Mouse (Mus musculus): ENCODE data around the gene Gad1. TPM values are rescaled to one million over a fixed set of nuclear protein-coding genes. Genes with fewer than 3 reads are reported as not detected.
"Not testable (repeated sequence)": the region's sequence is repeated elsewhere in the genome, so short reads cannot be mapped to it uniquely, and the experiment has no call there.

The Gad1 gene
- polyA plus RNA-seq (2015; fragmentation: Nextera tagmentation; extraction: Ambion mirVana): 0.23 and 0.36 TPM in 2 replicates

DNA sequence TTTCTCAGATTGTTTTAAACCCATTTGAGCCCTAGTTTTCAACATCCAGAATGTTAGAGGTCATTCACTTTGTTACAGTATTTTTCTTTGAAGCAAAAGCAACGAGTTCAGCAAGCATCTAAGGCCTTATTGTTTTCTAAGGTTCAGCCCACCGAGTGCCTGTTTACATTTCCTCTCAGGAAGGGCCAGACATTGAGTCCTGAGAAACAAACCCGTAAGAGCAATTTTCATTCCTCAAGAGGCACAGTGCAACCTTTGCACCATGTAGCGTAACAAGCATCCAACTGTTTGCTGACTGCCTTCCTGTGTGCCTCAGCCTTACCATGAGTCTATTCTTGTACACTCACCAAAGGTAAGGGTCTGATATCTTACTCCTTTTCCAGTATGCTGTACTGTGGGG lies at the start of gene Gad1:
Gad1 (plus strand) TSS at position 301 of the 400 bp plus-strand sequence.
- WGBS: 63% methylated on average over 4 of the region's 4 CpGs
- Histone ChIP-seq H3K36me3 (no peaks in the 10 kb centered on the region), H3K4me1 (no peaks in the 10 kb centered on the region), H3K9me3 (replicated peaks) (no peaks in the 10 kb centered on the region), H3K4me2 (no peak within 1 kb of the TSS), H3K9ac (no peak within 1 kb of the TSS), H3K4me3 (replicated peaks) (no peak within 1 kb of the TSS), H3K27me3 (peaks cover 13% of the 10 kb centered on the region), H3K27ac (no peak within 1 kb of the TSS)
- no peak for ATAC-seq (replicated peaks; ENCODE audit: low FRiP score)

DNA sequence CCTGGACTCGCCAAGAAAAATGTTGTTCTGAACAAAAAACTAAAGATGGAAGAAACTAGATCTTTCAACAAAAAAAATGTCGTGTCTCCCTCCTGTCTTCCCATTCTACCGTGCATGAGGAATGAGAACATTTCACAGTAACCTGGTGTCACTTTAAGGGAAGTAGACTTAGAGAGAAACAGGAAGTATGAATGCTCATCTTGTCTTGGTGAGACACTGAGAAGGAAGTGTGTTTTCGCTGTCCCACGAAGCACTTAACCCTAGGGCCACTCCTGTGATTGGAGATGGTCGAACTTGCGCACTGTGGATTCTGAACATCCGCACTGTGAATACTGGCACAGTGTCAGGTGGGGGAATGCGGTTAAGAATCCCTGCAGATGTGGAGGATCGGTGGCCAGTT lies 49.4 kb upstream of the Gad1 start:
- Histone ChIP-seq H3K9ac (no peak overlapping the region), H3K27ac (no peak overlapping the region), H3K36me3 (no peaks in the 10 kb centered on the region), H3K4me3 (replicated peaks) (no peak overlapping the region), H3K4me2 (no peak overlapping the region), H3K9me3 (replicated peaks) (no peaks in the 10 kb centered on the region), H3K4me1 (peaks cover 24% of the 10 kb centered on the region), H3K27me3 (peaks cover 9% of the 10 kb centered on the region)
- WGBS: 76% methylated on average over 10 of the region's 10 CpGs
- no peak for ATAC-seq (replicated peaks; ENCODE audit: low FRiP score)

- H3K4me1 ChIP-seq: peaks cover 32% of the 10 kb centered on the region
- no peak overlapping the region for H3K4me3 ChIP-seq (replicated peaks)
- no peak overlapping the region for H3K9ac ChIP-seq
- no peaks in the 10 kb centered on the region for H3K27me3 ChIP-seq
- H3K4me2 ChIP-seq: no peak overlapping the region
- peak overlapping the region; percentile 14; the same call in 1 of the 2 replicates for H3K27ac ChIP-seq
- no peaks in the 10 kb centered on the region for H3K9me3 ChIP-seq (replicated peaks)
- ATAC-seq (replicated peaks; ENCODE audit: low FRiP score): no peak
- WGBS: 24% methylated on average over 1 of the region's 1 CpGs
- no peaks in the 10 kb centered on the region for H3K36me3 ChIP-seq
These were observed 47.6 kb upstream of the Gad1 start for GRCm38 (mm10) chr2:70505229-70505628.

- Histone ChIP-seq H3K9ac (no peak overlapping the region), H3K4me3 (replicated peaks) (no peak overlapping the region), H3K27me3 (no peaks in the 10 kb centered on the region), H3K4me2 (no peak overlapping the region), H3K27ac (peak overlapping the region; percentile 14; the same call in 1 of the 2 replicates), H3K9me3 (replicated peaks) (no peaks in the 10 kb centered on the region), H3K4me1 (peaks cover 32% of the 10 kb centered on the region), H3K36me3 (no peaks in the 10 kb centered on the region)
- no peak for ATAC-seq (replicated peaks; ENCODE audit: low FRiP score)
- 33% methylated on average over 4 of the region's 4 CpGs for WGBS
These were observed 47.0 kb upstream of the Gad1 start for GRCm38 (mm10) chr2:70505896-70506295.

DNA sequence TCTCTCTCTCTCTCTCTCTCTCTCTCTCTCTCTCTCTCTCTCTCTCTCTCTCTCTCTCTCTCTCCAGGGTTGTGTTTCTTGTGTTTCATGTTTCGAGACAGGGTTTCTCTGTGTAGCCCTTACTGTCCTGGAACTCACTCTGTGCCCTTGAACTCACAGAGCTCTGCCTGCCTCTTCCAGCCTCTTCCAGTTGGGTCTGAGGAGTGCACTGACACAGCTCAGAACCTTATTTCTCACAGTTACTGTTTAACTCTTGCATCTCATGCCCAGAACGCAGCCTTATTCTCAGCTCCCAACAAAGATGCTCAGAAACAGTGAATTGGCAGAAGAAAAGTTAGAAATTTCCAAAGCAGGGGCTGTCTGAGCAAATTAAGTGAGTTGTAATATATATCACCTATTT lies 46.5 kb upstream of the Gad1 start:
- 65% methylated on average over 2 of the region's 2 CpGs for WGBS
- H3K4me2 ChIP-seq: no peak overlapping the region
- H3K27ac ChIP-seq: 0 out of 2 replicates have a peak overlapping the region, but pooled peaks have one; percentile 22
- ATAC-seq (replicated peaks; ENCODE audit: low FRiP score): no peak
- no peaks in the 10 kb centered on the region for H3K36me3 ChIP-seq
- peaks cover 32% of the 10 kb centered on the region for H3K4me1 ChIP-seq
- H3K4me3 ChIP-seq (replicated peaks): no peak overlapping the region
- H3K9ac ChIP-seq: no peak overlapping the region
- H3K9me3 ChIP-seq (replicated peaks): no peaks in the 10 kb centered on the region
- H3K27me3 ChIP-seq: no peaks in the 10 kb centered on the region

DNA sequence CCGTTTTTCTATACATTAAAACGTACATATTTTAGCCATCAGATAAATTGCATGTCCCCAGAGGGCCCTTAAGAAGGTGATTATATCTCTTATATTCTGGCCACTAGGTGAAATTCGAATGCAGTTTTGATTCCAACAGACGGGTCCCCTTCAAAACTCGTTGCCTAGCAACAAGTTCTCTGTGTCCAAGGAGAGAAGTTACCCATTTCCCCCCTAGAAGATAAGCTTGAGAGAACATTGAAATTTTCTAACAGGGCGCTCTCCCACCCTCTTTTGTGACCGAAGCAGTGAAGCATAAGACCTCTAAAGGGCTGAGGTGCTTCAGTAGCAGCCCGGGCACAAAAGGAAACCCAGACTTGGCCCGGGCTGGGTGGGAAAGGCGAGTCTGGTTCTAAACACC lies 44.4 kb upstream of the Gad1 start, which contains the start of gene Erich2:
Erich2 (plus strand) TSS at position 324 of the 400 bp plus-strand sequence.
- Histone ChIP-seq H3K4me3 (replicated peaks) (peak within 1 kb of the TSS; percentile 62), H3K27ac (peak within 1 kb of the TSS; percentile 60), H3K4me2 (peak within 1 kb of the TSS; percentile 84), H3K9ac (peak within 1 kb of the TSS; percentile 49), H3K36me3 (no peaks in the 10 kb centered on the region), H3K27me3 (no peaks in the 10 kb centered on the region), H3K4me1 (peaks cover 32% of the 10 kb centered on the region), H3K9me3 (replicated peaks) (no peaks in the 10 kb centered on the region)
- 14% methylated on average over 10 of the region's 10 CpGs for WGBS
- peak; percentile 27 for ATAC-seq (replicated peaks; ENCODE audit: low FRiP score)

- Histone ChIP-seq H3K4me2 (peak overlapping the region; percentile 84), H3K9ac (peak overlapping the region; percentile 49), H3K4me3 (replicated peaks) (peak overlapping the region; percentile 62), H3K4me1 (peaks cover 32% of the 10 kb centered on the region), H3K27ac (peak overlapping the region; percentile 60), H3K27me3 (no peaks in the 10 kb centered on the region), H3K9me3 (replicated peaks) (no peaks in the 10 kb centered on the region), H3K36me3 (no peaks in the 10 kb centered on the region)
- ATAC-seq (replicated peaks; ENCODE audit: low FRiP score): peak; percentile 97
- under 1% methylated on average over 56 of the region's 56 CpGs for WGBS
These were observed 43.7 kb upstream of the Gad1 start for GRCm38 (mm10) chr2:70509021-70509632.

DNA sequence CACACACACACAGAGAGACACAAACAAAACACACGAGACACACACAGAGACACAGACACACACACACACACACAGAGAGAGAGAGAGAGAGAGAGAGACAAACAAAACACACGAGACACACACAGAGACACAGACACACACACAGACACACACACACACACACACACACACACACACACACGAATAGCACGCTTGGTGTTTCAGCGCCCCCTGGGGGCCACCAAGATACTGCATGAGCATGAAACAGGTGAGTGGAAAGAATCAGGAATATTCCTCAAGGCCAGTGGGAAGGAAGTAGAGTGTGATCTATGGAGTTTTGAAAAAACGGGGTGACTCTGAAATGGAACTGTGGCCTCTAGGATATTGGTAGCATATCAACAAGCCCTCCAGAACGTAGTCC lies 14.6 kb upstream of the Gad1 start:
- ATAC-seq (replicated peaks; ENCODE audit: low FRiP score); H3K4me1 ChIP-seq: not testable (repeated sequence)
- 49% methylated on average over 7 of the region's 7 CpGs for WGBS

DNA sequence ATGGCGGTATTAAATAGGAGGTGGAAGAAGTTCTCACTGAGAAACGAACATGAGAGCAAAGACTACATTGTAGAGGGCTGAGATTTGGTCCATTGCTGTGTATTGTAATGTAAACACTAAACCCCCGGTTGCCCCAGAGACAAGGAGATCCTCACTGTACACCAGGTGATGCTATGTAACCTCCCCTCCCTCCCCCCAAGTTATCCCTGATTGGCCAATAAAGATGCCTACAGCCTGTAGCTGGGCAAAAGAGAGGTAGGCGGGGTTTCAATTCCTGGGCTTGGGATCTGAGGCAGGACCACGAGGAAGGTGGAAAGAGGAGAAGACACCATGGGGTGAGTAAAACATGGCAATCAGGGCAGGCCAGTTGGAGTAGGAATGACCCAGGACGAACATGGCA lies 2.2 kb upstream of the Gad1 start:
- H3K4me1 ChIP-seq: no peaks in the 10 kb centered on the region
- no peaks in the 10 kb centered on the region for H3K27me3 ChIP-seq
- no peak overlapping the region for H3K4me2 ChIP-seq
- no peak overlapping the region for H3K27ac ChIP-seq
- no peak for ATAC-seq (replicated peaks; ENCODE audit: low FRiP score)
- no peaks in the 10 kb centered on the region; the same call in 1 of the 2 replicates for H3K9me3 ChIP-seq (replicated peaks)
- no peak overlapping the region for H3K9ac ChIP-seq
- no peak overlapping the region for H3K4me3 ChIP-seq (replicated peaks)
- 67% methylated on average over 6 of the region's 6 CpGs for WGBS
- no peaks in the 10 kb centered on the region for H3K36me3 ChIP-seq

More for the DNA sequence above, 14.6 kb upstream of the Gad1 start:
- H3K27ac ChIP-seq; H3K4me2 ChIP-seq; H3K36me3 ChIP-seq; H3K27me3 ChIP-seq; H3K9ac ChIP-seq; H3K9me3 ChIP-seq (replicated peaks); H3K4me3 ChIP-seq (replicated peaks): not testable (repeated sequence)

DNA sequence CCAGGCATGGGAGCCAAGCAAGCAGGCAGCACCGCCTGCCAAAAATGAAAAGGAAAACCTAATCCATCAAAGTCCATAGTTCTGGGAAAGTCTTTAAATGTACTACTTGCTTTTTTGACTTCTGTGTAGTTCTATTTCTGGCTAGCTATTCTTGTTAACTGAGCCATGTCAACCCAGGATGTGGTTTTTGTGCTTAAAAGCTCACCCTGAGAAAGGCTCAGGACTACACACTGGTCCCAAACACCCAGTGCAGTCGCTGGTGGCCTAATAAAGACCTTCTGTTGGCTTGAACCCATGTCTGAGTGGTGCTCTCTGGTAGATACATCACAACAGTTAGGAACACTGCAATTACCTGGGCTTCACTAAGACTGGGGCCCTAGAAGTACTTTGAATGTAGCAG lies 1.4 kb upstream of the Gad1 start:
- Histone ChIP-seq H3K4me2 (no peak overlapping the region), H3K4me1 (no peaks in the 10 kb centered on the region), H3K9me3 (replicated peaks) (no peaks in the 10 kb centered on the region), H3K9ac (no peak overlapping the region), H3K27me3 (0 out of 2 replicates have a peak, but pooled peaks cover under 1% of the 10 kb centered on the region), H3K4me3 (replicated peaks) (no peak overlapping the region), H3K27ac (no peak overlapping the region), H3K36me3 (no peaks in the 10 kb centered on the region)
- WGBS: 81% methylated on average over 2 of the region's 2 CpGs
- ATAC-seq (replicated peaks; ENCODE audit: low FRiP score): no peak

DNA sequence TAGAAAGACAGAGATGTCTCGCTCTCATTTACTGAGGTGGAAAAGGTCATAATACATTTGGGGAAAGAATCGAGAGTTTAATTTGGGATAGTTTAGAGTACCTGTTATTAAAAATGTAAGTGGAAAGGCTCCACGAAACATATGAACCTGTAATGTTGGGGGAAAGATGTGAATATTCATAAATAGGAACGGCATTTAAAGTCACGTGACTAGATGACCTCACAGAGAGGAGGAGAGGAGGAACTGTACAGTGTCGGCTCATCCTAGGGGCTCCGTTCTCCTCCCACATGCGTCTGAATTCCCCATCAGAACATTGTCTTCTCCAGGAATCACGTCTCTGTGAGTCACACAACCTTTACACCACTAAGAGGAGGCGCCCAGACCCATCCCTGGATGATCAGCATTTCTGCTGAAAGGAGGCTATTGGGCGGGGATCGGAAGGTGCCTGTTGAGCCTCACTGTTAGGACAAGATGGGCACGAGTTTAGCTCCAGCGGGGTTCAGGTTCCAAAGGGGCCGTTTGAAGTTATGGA lies 739 bp upstream of the Gad1 start:
- H3K9ac ChIP-seq: no peak overlapping the region
- peaks cover 7% of the 10 kb centered on the region for H3K27me3 ChIP-seq
- no peak for ATAC-seq (replicated peaks; ENCODE audit: low FRiP score)
- H3K4me3 ChIP-seq (replicated peaks): no peak overlapping the region
- no peaks in the 10 kb centered on the region for H3K9me3 ChIP-seq (replicated peaks)
- 83% methylated on average over 15 of the region's 15 CpGs for WGBS
- H3K4me1 ChIP-seq: no peaks in the 10 kb centered on the region
- H3K36me3 ChIP-seq: no peaks in the 10 kb centered on the region
- H3K27ac ChIP-seq: no peak overlapping the region
- H3K4me2 ChIP-seq: no peak overlapping the region

GRCm38 (mm10) chr2:70553826-70554225 lies 954 bp downstream of the Gad1 start:
- Histone ChIP-seq H3K4me1 (0 out of 2 replicates have a peak, but pooled peaks cover 2% of the 10 kb centered on the region), H3K9me3 (replicated peaks) (no peaks in the 10 kb centered on the region), H3K27ac (no peak overlapping the region), H3K27me3 (peaks cover 17% of the 10 kb centered on the region), H3K9ac (no peak overlapping the region), H3K36me3 (no peaks in the 10 kb centered on the region), H3K4me2 (no peak overlapping the region), H3K4me3 (replicated peaks) (no peak overlapping the region)
- ATAC-seq (replicated peaks; ENCODE audit: low FRiP score): no peak
- WGBS: 78% methylated on average over 3 of the region's 3 CpGs

Measured in kidney, embryonic 15.5 days (tissue).